Mouse (Mus musculus) thymus, postnatal 4 days (tissue): ENCODE results near the gene Kcnc4.

Experiments
- DNase-seq: peaks from one replicate; pipeline ENCODE4 v3.0.0; 2021

Gene Kcnc4

GRCm38 (mm10) chr3:107458104-107458503 is 1.2 kb downstream of the Kcnc4 start:
- DNase-seq: peak; percentile 12

GRCm38 (mm10) chr3:107454280-107454679 is 5.1 kb downstream of the Kcnc4 start:
- no peak for DNase-seq

- DNase-seq: no peak
These were observed 12.5 kb downstream of the Kcnc4 start for GRCm38 (mm10) chr3:107446822-107447221.

GRCm38 (mm10) chr3:107443866-107444265 is 15.5 kb downstream of the Kcnc4 start:
- no peak for DNase-seq

- no peak for DNase-seq
These were observed 17.2 kb downstream of the Kcnc4 start for GRCm38 (mm10) chr3:107442191-107442590.

GRCm38 (mm10) chr3:107441306-107441705 is 18.0 kb downstream of the Kcnc4 start:
- no peak for DNase-seq

GRCm38 (mm10) chr3:107439280-107439679 is 20.1 kb downstream of the Kcnc4 start:
- no peak for DNase-seq

GRCm38 (mm10) chr3:107437666-107438065 is 21.7 kb downstream of the Kcnc4 start:
- no peak for DNase-seq

GRCm38 (mm10) chr3:107436434-107436833 is 22.9 kb downstream of the Kcnc4 start:
- DNase-seq: no peak

GRCm38 (mm10) chr3:107433614-107434013 is 25.7 kb downstream of the Kcnc4 start:
- DNase-seq: no peak

- DNase-seq: no peak
These were observed 28.1 kb downstream of the Kcnc4 start for GRCm38 (mm10) chr3:107431268-107431667.

- DNase-seq: no peak
These were observed 34.9 kb downstream of the Kcnc4 start for GRCm38 (mm10) chr3:107424258-107425041.

GRCm38 (mm10) chr3:107420156-107420555 is 39.2 kb downstream of the Kcnc4 start:
- no peak for DNase-seq

GRCm38 (mm10) chr3:107417287-107417644 is 42.1 kb downstream of the Kcnc4 start:
- no peak for DNase-seq

GRCm38 (mm10) chr3:107416541-107417286 is 42.6 kb downstream of the Kcnc4 start:
- no peak for DNase-seq

- no peak for DNase-seq
These were observed 46.3 kb downstream of the Kcnc4 start for GRCm38 (mm10) chr3:107413093-107413492.

GRCm38 (mm10) chr3:107412509-107412908 is 46.8 kb downstream of the Kcnc4 start:
- DNase-seq: no peak

- no peak for DNase-seq
These were observed 47.7 kb downstream of the Kcnc4 start for GRCm38 (mm10) chr3:107411669-107412068.

GRCm38 (mm10) chr3:107401401-107401800 is 58.0 kb downstream of the Kcnc4 start:
- no peak for DNase-seq

- DNase-seq: no peak
These were observed 59.2 kb downstream of the Kcnc4 start for GRCm38 (mm10) chr3:107399991-107400640.

- no peak for DNase-seq
These were observed 68.2 kb downstream of the Kcnc4 start for GRCm38 (mm10) chr3:107391198-107391597.
